Mouse (Mus musculus) heart, adult 11 months (tissue): ENCODE data around the gene Dctn2.
A peak's percentile ranks its signal among the peaks of the same experiment; 100 is the strongest.
"Not testable (repeated sequence)": the region's sequence is repeated elsewhere in the genome, so short reads cannot be mapped to it uniquely, and the experiment has no call there.

Experiments
- DNase-seq: peaks from one replicate; pipeline ENCODE4 v3.0.0; 2022

Dctn2 gene

GRCm38 (mm10) chr10:127290307-127290929 is 24.2 kb downstream of the Dctn2 start:
- peak; percentile 100 for DNase-seq

DNA sequence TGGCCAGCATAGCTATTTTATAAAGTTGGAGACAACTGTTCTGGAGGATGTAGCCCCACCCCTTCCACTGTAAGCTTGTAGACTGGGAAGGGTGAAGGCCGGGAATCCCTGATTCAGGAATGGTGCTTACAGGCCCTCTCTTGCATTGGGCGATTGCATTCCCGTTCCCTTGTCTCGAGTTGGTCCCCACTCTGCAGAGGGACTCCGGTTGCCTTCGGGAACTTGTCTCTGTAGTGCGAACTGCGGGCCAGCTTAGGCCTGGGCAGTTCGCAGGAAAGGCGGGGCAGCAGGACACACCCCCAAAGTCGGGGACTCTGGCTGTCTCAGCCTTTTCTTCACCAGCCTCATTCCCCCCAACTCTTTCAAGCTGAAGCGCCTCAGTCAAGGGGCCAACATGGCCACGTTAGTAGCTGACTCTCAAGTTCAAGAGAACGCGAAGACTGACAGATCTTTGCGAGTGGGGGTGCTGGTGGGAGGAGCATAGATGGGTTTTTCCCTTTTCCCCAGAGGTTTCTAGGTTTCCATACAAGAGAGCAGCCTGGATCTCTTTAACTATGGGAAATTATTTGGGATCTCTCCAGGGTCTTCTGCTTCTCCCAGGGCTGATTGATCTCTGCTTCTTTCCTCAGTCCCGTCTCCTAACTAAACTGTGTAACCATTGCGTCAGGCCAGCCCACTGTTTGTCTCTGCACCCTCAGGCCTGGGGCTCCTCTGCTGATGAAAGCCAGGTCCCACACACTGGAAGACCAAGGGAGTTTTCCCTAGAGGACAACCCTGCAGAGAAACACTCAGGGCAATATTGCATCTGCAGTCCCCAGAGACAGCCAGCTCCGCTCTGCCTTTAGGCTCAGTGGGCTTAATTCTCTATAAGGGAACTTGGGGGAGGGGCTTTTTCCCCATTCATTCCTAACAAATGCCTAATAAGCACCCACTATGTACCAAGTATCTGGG is 25.0 kb downstream of the Dctn2 start:
- peak; percentile 98 for DNase-seq

- DNase-seq, result no peak
Measured at GRCm38 (mm10) chr10:127291881-127292638, 25.9 kb downstream of the Dctn2 start.

GRCm38 (mm10) chr10:127292987-127293538 is 26.9 kb downstream of the Dctn2 start:
- DNase-seq, result peak; percentile 97

GRCm38 (mm10) chr10:127293590-127294113 is 27.5 kb downstream of the Dctn2 start:
- DNase-seq, result no peak

DNA sequence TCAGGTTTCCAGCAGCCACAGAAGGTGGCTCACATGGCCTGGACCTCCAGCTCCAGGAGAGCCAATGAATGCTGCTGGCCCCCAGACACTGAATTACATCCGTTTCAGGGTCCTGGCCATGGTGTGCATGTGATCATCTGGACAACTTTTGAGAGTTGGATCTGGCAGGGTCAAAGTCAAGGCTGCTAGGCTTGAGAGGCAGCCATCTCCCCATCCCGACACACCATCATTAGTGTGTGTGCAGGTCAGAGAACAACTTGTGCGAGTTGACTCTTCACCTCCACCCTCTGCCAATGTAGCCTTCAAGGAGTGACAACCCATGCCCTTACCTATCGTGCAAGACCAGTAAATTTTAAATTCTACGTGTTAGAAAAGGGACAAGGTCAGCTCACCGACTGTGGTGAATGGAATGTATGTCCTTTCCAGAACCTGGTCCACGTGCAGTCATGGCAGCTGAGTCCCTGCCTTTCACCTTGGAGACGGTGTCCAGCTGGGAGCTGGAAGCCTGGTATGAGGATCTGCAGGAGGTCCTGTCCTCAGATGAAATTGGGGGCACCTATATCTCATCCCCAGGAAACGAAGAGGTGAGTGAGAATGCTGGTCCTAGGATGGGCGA is 28.8 kb downstream of the Dctn2 start:
- DNase-seq, result no peak

GRCm38 (mm10) chr10:127295986-127296794 is 30.0 kb downstream of the Dctn2 start:
- no peak for DNase-seq

GRCm38 (mm10) chr10:127297015-127297871 is 31.1 kb downstream of the Dctn2 start:
- no peak for DNase-seq

DNA sequence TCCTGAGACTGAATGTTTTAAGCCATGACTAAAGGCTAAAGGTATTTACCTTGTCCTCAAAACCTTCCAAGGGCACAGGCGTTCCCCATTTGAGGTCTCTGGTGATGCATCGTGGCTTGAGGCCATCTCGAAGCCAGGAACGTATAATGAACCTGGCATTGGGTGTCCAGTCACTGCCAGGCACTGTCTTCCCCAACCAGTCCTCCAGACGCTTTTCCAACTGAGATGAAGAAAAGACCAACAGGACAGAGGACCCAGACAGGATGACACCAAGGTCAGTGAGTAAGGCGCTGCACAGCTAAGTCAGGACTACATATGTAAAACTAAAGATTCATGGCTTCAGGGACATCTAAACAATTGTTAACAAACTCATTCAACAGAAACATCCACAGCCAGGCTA is 34.2 kb downstream of the Dctn2 start:
- no peak for DNase-seq

DNA sequence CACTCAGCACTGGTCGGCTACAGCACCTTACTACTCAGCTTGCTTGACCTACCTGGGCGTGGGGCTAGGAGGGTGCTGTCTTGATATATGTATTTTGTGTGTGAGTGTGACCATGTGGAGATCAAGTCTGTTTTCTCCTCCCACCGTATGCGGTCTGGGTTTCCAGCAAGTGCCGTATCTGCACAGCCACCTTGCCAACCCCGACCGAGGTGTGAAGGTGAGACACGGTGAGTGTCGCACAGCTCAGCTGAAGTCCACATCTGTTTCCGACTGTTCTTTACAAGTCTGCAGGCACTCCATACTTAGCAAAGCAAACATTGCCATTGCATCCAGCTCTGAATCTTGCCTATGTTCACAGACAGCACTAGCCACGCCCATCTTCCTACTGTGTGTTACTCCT is 37.0 kb downstream of the Dctn2 start:
- no peak for DNase-seq

DNA sequence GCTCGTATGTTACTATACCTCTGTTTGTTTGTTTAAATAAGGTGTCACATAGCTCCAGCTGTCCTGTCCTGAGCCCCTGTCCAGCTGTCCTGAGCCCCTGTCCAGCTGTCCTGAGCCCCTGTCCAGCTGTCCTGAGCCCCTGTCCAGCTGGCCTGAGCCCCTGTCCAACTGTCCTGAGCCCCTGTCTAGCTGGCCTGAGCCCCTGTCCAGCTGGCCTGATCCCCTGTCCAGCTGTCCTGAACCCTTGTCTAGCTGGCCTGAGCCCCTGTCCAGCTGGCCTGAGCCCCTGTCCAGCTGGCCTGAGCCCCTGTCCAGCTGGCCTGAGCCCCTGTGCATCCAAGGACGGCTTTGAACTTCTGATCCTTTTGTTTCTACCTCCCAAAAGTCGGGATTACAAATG is 43.0 kb downstream of the Dctn2 start:
- DNase-seq, result not testable (repeated sequence)

DNA sequence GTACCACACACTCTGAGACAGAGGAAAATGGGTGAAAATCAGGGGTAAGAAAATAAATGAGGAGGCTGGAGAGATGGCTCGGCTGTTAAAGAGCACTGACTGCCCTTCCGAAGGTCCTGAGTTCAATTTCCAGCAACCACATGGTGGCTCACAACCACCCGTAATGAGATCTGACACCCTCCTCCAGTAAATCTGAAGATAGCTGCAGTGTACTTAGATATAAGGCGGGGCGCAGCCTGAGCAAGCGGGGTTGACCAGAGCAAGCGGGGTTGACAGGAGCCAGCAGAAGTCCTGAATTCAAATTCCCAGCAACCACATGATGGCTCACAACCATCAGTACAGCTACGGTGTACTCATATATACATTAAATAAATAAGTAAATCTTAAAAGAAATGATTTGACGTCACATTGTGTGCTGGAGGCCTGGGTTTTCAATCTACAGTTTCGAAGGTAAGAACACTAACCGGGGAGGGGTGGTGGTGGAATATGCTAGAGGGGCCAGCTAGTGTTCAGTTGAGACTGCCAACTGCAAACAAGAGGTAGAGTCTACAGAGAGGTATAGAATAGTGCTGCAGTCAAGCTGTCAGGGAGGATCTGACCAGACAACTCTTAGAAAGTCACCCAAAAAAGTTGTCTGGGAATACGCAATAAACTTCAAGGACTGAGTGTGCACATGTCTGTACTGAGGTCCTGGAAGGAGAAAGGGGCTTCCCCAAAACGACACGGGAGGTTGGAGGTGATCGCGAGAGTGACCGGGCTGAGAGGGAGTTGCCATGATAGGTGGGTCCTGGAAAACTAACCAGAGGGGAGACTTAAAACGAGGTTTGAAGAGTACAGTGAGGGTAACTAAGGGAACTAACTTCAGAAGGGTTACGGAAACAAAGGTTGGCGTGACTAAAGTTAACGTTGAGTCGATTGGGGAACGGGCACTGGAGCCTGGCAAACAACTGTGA is 44.6 kb downstream of the Dctn2 start:
- DNase-seq, result no peak

GRCm38 (mm10) chr10:127311476-127312355 is 45.5 kb downstream of the Dctn2 start, which contains the start of gene Mars:
TSS of gene Mars (minus strand) at chr10:127311786.
- peak; percentile 100 for DNase-seq

DNA sequence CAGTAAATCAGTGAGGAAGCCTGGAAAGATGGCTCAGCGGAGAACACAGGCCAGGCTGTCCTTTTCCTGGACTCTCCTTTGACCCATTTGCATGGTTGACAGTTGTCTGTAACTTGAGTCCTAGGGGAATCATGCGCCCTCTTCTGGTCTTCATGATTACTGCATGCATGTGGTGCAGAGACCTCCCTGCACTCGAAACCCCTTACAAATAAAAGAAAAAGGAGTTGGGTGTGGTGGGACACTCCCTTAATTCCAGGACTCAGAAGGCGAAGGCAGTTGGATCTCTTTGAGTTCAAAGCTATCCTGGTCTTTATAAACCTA is 46.1 kb downstream of the Dctn2 start:
- peak; percentile 97 for DNase-seq

GRCm38 (mm10) chr10:127312858-127313257 is 46.7 kb downstream of the Dctn2 start:
- no peak for DNase-seq

DNA sequence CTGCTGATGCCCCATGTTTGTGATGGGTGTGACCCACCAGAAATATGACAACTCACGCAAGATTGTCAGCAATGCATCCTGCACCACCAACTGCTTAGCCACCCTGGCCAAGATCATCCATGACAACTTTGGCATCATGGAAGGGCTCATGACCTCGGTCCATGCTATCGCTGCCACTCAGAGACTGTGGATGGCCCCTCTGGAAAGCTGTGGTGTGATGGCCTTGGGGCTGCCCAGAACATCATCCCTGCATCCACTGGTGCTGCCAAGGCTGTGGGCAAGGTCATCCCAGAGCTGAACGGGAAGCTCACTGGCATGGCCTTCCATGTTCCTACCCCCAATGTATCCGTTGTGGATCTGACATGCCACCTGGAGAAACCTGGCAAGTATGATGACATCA is 47.3 kb downstream of the Dctn2 start:
- peak; percentile 92 for DNase-seq

DNA sequence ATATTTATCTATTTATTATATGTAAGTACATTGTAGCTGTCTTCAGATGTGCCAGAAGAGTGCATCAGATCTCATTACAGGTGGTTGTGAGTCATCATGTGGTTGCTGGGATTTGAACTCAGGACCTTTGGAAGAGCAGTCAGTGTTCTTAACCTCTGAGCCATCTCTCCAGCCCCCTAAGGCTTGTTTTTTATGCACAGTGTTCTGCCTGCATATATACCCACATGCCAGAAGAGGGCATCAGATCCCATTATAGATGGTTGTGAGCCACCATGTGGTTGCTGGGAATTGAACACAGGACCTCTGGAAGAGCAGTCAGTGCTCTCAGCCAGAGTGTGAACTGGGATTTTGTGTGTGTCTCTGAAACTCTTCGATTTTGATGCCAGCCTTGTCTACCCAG is 48.8 kb downstream of the Dctn2 start:
- DNase-seq, result not testable (repeated sequence)

DNA sequence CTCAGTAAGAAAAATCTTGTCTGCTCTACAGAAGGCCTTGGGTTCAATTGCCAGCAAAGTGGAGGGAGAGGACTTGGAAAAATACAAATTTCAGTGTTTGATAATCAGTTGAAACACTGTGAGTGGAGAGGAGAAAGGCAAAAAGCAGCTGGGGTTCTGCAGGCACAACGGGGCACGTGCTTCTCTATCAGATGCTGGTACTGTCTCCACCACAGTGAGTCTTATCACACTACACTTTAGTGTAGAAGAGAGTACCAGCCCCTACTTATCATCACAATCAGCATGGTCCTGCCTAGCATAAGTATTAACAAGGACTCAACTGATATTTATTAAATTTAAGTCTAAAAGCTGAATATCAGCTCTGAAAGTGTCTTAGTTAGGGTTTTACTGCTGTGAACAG is 51.1 kb downstream of the Dctn2 start:
- no peak for DNase-seq
